Mouse (Mus musculus) Patski (cell line): Measurements from ENCODE around the gene Ankrd22. TPM values are rescaled to one million over a fixed set of nuclear protein-coding genes. Genes with fewer than 3 reads are reported as not detected.

ENCODE experiments used
- ATAC-seq: fragments of 100-300 bp; one replicate; pipeline ENCODE4 v1.8.0; 2021
- CTCF ChIA-PET: fragments of 350-600 bp; sonication (Branson Sonifier 250); formaldehyde crosslinking; loops from one replicate; lab custom pipeline; 2022; ENCODE audit warnings: inconsistent platforms; lab: Charles Lee
- POLR2A ChIA-PET: fragments of 350-600 bp; sonication (Branson Sonifier 250); formaldehyde crosslinking; loops from one replicate; lab custom pipeline; 2022; ENCODE audit warnings: antibody characterized with exemption, inconsistent platforms; lab: Charles Lee
- DNase-seq: peaks from one replicate; pipeline ENCODE4 v3.0.0-alpha.2; 2011; ENCODE audit warnings: low read depth, low spot score
- H3K27me3 ChIP-seq: fragments of 371-371 bp; one replicate; pipeline ENCODE4 v1.5.1; 2021
- CTCF ChIP-seq: fragments of 100-300 bp; IDR thresholded peaks from one replicate; pipeline ENCODE4 v1.5.1; 2021
- in situ Hi-C: fragments of 300-500 bp; cut with MboI; formaldehyde crosslinking; loops from 3 replicates; pipeline ENCODE4 v1.11.1; 2018; ENCODE audit warnings: low pct_unique_long_range_greater_than_20kb, mixed read lengths
- polyA plus RNA-seq: library from polyadenylated mRNA; unstranded; gene quantifications from one replicate; pipeline ENCODE4 v1.2.3, GENCODE M21; 2021

Gene Ankrd22
- polyA plus RNA-seq, 1 experiment from 2014 or later: 0.05 TPM

- in situ Hi-C loops: no loop called here
- peaks cover 12% of the 10 kb centered on the region for H3K27me3 ChIP-seq
- CTCF ChIA-PET: interaction anchor here (1.6 kb wide), 1 partner anchor 15 kb away, joined by 4 read pairs; no protein-coding TSS in a partner anchor
- no peak for DNase-seq
- POLR2A ChIA-PET: no interaction called here
- TF ChIP-seq CTCF: no peak
- no peak for ATAC-seq
Measured at GRCm38 (mm10) chr19:34101888-34102287, 64.0 kb downstream of the Ankrd22 start.

- in situ Hi-C loops: no loop called here
Measured at GRCm38 (mm10) chr19:34100633-34101032, 65.2 kb downstream of the Ankrd22 start, which contains the start of gene Lipm. TSS of gene Lipm (plus strand) at chr19:34100933.

GRCm38 (mm10) chr19:34096228-34096627, 69.6 kb downstream of the Ankrd22 start:
- ChIA-PET CTCF (interaction anchor here (1.6 kb wide), 1 partner anchor 8 kb away, joined by 4 read pairs; no protein-coding TSS in a partner anchor), POLR2A (no interaction called here)
- TF ChIP-seq CTCF: peak; percentile 42
- DNase-seq (no peak), ATAC-seq (no peak)
- H3K27me3 ChIP-seq: no peaks in the 10 kb centered on the region
- in situ Hi-C loops: no loop called here

More at GRCm38 (mm10) chr19:34100633-34101032, 65.2 kb downstream of the Ankrd22 start, which contains the start of gene Lipm:
- no peak for DNase-seq
- POLR2A ChIA-PET: no interaction called here
- no peak for TF ChIP-seq CTCF
- CTCF ChIA-PET: interaction anchor here (1.1 to 1.6 kb wide), 2 partner anchors 9 to 16 kb away, joined by 4 to 6 read pairs; no protein-coding TSS in a partner anchor
- peaks cover 12% of the 10 kb centered on the region for H3K27me3 ChIP-seq
- ATAC-seq: no peak

GRCm38 (mm10) chr19:34095381-34095780, 70.5 kb downstream of the Ankrd22 start:
- in situ Hi-C loops: no loop called here
- CTCF ChIA-PET: interaction anchor here (1.6 kb wide), 1 partner anchor 9 kb away, joined by 4 read pairs; no protein-coding TSS in a partner anchor
- ATAC-seq: no peak
- TF ChIP-seq CTCF: no peak
- no peaks in the 10 kb centered on the region for H3K27me3 ChIP-seq
- POLR2A ChIA-PET: no interaction called here
- no peak for DNase-seq

- in situ Hi-C loops: no loop called here
- CTCF ChIA-PET: no interaction called here
- POLR2A ChIA-PET: no interaction called here
- no peak for TF ChIP-seq CTCF
- DNase-seq: no peak
- no peak for ATAC-seq
- H3K27me3 ChIP-seq: no peaks in the 10 kb centered on the region
Measured at GRCm38 (mm10) chr19:34089011-34089680, 76.7 kb downstream of the Ankrd22 start.

GRCm38 (mm10) chr19:34078130-34078529, 87.7 kb downstream of the Ankrd22 start:
- DNase-seq (no peak), ATAC-seq (no peak)
- ChIA-PET POLR2A (no interaction called here), CTCF (no interaction called here)
- H3K27me3 ChIP-seq: peaks cover 53% of the 10 kb centered on the region
- no peak for TF ChIP-seq CTCF
- in situ Hi-C loops: no loop called here

GRCm38 (mm10) chr19:34074239-34074638, 91.6 kb downstream of the Ankrd22 start:
- CTCF ChIA-PET: interaction anchor here (1.2 kb wide), 1 partner anchor 13 kb away, joined by 5 read pairs; no protein-coding TSS in a partner anchor
- peaks cover 55% of the 10 kb centered on the region for H3K27me3 ChIP-seq
- POLR2A ChIA-PET: no interaction called here
- DNase-seq: no peak
- no peak for TF ChIP-seq CTCF
- no peak for ATAC-seq
- in situ Hi-C loops: no loop called here

Other genes starting within 250 kb of the Ankrd22 start
- not detected for gene Lipf, start 204.9 kb downstream of the Ankrd22 start, polyA plus RNA-seq
- gene Lipk, start 157.8 kb downstream of the Ankrd22 start, polyA plus RNA-seq: not detected
- not detected for gene Lipn, start 98.7 kb downstream of the Ankrd22 start, polyA plus RNA-seq
- gene Lipm, start 65.1 kb downstream of the Ankrd22 start, polyA plus RNA-seq: not detected
- 21.6 TPM for gene Stambpl1, start 26.2 kb upstream of the Ankrd22 start, polyA plus RNA-seq
- gene Acta2, start 89.5 kb upstream of the Ankrd22 start, polyA plus RNA-seq: 787 TPM
- gene Fas, start 124.6 kb upstream of the Ankrd22 start, polyA plus RNA-seq: 21.0 TPM